Mouse (Mus musculus) lung, embryonic 14.5 days (tissue): ENCODE results near the gene Nfix. TPM values are rescaled to one million over a fixed set of nuclear protein-coding genes. Genes with fewer than 3 reads are reported as not detected.

Source experiments
- ATAC-seq: fragments of 200-750 bp; cut with Nextera tagmentation; 2 replicates; pipeline ENCODE4 v1.8.0; 2017; ENCODE audit warnings: mild to moderate bottlenecking, moderate TSS enrichment, moderate library complexity; ENCODE audit not compliant: insufficient read depth
- DNase-seq: peaks from one replicate; pipeline ENCODE4 v3.0.0-alpha.2; 2015
- H3K27ac ChIP-seq: fragments of 300-500 bp; sonication (generic); 2 replicates; pipeline ENCODE4 v1.5.1; 2014; ENCODE audit warnings: low read depth, mild to moderate bottlenecking, moderate library complexity
- H3K27me3 ChIP-seq: fragments of 300-500 bp; sonication (generic); 2 replicates; pipeline ENCODE4 v1.6.1; 2014; ENCODE audit warnings: low read length, control low read depth; ENCODE audit not compliant: insufficient read depth
- H3K36me3 ChIP-seq: fragments of 300-500 bp; sonication (generic); 2 replicates; pipeline ENCODE4 v1.6.1; 2014; ENCODE audit warnings: control low read depth; ENCODE audit not compliant: insufficient read depth
- H3K4me1 ChIP-seq: fragments of 300-500 bp; sonication (generic); 2 replicates; pipeline ENCODE4 v1.6.1; 2014; ENCODE audit warnings: antibody characterized with exemption, control low read depth; ENCODE audit not compliant: insufficient read depth
- H3K4me2 ChIP-seq: fragments of 300-500 bp; sonication (generic); 2 replicates; pipeline ENCODE4 v1.6.1; 2014; ENCODE audit warnings: mild to moderate bottlenecking
- H3K4me3 ChIP-seq: fragments of 300-500 bp; sonication (generic); 2 replicates; pipeline ENCODE4 v1.5.1; 2014; ENCODE audit warnings: low read depth, low read length
- H3K9ac ChIP-seq: fragments of 300-500 bp; sonication (generic); 2 replicates; pipeline ENCODE4 v1.6.1; 2014
- H3K9me3 ChIP-seq: fragments of 300-500 bp; sonication (generic); 2 replicates; pipeline ENCODE4 v1.6.1; 2016; ENCODE audit warnings: low read depth, low read length, control low read depth
- CTCF ChIP-seq: IDR thresholded peaks from 2 replicates; pipeline ENCODE4 v1.5.1; 2016; ENCODE audit warnings: antibody characterized with exemption, low read depth
- WGBS: fragments of 180-500 bp; shearing (Covaris S2); extraction: QIAGEN DNeasy Blood & Tissue Kit; methylation state at CpG from one replicate; pipeline ENCODE4 v1.1.7; 2014; 5-methylcytosine and 5-hydroxymethylcytosine counted together
- polyA plus RNA-seq: library from polyadenylated mRNA; unstranded; fragments of >200 nt; fragmentation: Nextera tagmentation; extraction: Ambion mirVana; gene quantifications from 2 replicates; pipeline ENCODE4 v1.2.1, GENCODE M21; 2014

Gene Nfix
- polyA plus RNA-seq, 1 experiment from 2014 or later: 42.3 TPM

DNA sequence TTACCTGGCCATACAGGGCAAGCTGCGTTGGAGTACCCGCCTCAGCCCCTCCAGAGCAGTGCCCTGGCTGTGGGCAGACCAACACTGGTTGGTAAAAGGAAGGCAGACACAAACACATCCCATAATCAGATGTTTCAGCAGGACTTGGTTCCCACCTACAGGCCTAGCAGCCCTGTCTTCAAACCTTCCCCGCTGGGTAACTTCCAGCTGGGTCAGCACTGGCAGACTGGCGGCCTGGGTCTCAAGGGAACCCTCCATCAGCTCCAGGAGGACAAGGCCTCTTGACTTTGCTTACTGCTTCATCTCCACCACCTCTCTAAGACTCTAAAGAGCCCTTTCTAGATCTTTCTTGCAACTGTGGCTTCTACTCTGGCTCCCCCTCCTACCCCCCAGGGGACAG, 63.6 kb downstream of the Nfix start:
- 83% methylated on average over 4 of the region's 4 CpGs for WGBS
- ATAC-seq: no peak
- Histone ChIP-seq H3K4me2 (no peak overlapping the region), H3K9me3 (no peaks in the 10 kb centered on the region), H3K4me1 (peaks cover 63% of the 10 kb centered on the region), H3K4me3 (no peak overlapping the region), H3K36me3 (0 out of 2 replicates have a peak, but pooled peaks cover 10% of the 10 kb centered on the region), H3K9ac (no peak overlapping the region), H3K27me3 (no peaks in the 10 kb centered on the region), H3K27ac (no peak overlapping the region)
- TF ChIP-seq CTCF: no peak
- no peak for DNase-seq

- Histone ChIP-seq H3K36me3 (0 out of 2 replicates have a peak, but pooled peaks cover 10% of the 10 kb centered on the region), H3K27ac (no peak overlapping the region), H3K4me3 (no peak overlapping the region), H3K9ac (no peak overlapping the region), H3K4me2 (no peak overlapping the region), H3K27me3 (no peaks in the 10 kb centered on the region), H3K9me3 (no peaks in the 10 kb centered on the region), H3K4me1 (peaks cover 64% of the 10 kb centered on the region)
- WGBS: 56% methylated on average over 2 of the region's 2 CpGs
- DNase-seq (no peak), ATAC-seq (no peak)
- TF ChIP-seq CTCF: no peak
Observed at GRCm38 (mm10) chr8:84735597-84735996, 64.5 kb downstream of the Nfix start.

DNA sequence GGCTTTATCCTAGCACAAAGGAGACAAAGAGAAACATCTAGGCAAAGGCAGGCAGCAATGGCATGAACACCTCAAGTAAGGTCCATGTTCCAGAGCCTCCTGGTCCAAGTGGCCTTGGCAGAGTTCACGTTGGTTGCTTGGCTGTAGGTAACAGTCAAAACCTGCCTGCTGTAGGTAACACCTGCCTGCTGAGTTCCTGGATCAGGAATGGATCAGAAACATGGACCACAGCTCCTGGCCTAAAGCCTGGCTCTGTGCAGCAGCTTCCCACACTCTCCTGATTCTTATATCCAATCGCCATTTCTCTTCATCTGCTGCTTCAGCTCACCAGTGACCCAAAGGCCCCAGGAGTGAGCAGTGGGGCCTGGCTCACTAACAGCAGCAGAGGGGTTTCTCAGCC, 65.5 kb downstream of the Nfix start:
- Histone ChIP-seq H3K36me3 (0 out of 2 replicates have a peak, but pooled peaks cover 10% of the 10 kb centered on the region), H3K9ac (no peak overlapping the region), H3K27me3 (no peaks in the 10 kb centered on the region), H3K9me3 (no peaks in the 10 kb centered on the region), H3K27ac (no peak overlapping the region), H3K4me1 (peaks cover 60% of the 10 kb centered on the region), H3K4me2 (no peak overlapping the region), H3K4me3 (no peak overlapping the region)
- ATAC-seq (no peak), DNase-seq (no peak)
- no peak for TF ChIP-seq CTCF
- 74% methylated on average over 2 of the region's 2 CpGs for WGBS

DNA sequence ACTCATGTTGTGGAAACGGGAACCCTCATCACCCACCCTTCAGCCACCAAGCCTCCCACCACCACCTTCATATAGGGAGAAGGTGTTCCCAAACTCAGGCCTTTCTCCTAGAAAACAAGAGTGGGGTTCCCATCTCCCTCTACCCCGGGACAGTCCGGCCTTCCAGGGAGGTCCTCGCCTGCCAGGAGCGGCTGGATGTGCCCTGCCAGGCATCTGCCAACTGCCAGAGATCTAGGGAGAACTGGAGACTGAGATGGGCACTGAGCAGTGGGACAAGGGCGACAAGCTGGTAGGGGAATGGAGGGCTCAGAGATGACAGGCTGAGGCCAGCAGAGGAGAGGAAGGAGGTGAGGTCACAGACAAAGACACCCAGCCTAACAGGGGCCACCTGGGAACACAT, 66.2 kb downstream of the Nfix start:
- no peak for TF ChIP-seq CTCF
- no peak for DNase-seq
- Histone ChIP-seq H3K4me2 (no peak overlapping the region), H3K9ac (no peak overlapping the region), H3K4me3 (no peak overlapping the region), H3K4me1 (peaks cover 54% of the 10 kb centered on the region), H3K9me3 (no peaks in the 10 kb centered on the region), H3K27me3 (no peaks in the 10 kb centered on the region), H3K27ac (no peak overlapping the region), H3K36me3 (0 out of 2 replicates have a peak, but pooled peaks cover 10% of the 10 kb centered on the region)
- ATAC-seq: no peak
- 88% methylated on average over 6 of the region's 6 CpGs for WGBS

GRCm38 (mm10) chr8:84732996-84733395, 67.1 kb downstream of the Nfix start:
- TF ChIP-seq CTCF: no peak
- no peak for ATAC-seq
- 36% methylated on average over 6 of the region's 6 CpGs for WGBS

DNA sequence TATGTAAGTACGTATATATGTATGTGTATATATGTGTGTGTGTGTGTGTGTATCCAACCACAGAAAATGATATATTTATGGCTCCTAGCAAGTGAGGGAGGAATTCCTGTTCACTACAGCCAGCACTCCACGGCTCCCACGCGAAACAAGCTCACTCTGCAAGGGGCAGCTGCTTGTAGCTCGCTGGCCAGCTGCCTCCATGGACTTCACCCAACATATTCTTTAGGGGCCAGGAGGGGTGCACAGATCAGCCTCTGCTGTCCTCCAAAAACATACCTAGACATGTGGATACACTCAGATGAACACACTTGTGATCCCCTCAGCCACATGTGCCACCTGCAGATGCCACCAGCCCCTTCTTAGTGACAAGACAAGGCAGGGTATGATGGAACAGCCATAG, 67.6 kb downstream of the Nfix start:
- H3K9ac ChIP-seq: peak overlapping the region; percentile 32
- no peak for TF ChIP-seq CTCF
- ATAC-seq: no peak
- H3K27me3 ChIP-seq: no peaks in the 10 kb centered on the region
- H3K4me2 ChIP-seq: no peak overlapping the region
- H3K36me3 ChIP-seq: peaks cover 13% of the 10 kb centered on the region; the same call in 1 of the 2 replicates
- H3K27ac ChIP-seq: peak overlapping the region; percentile 55; the same call in 1 of the 2 replicates
- H3K9me3 ChIP-seq: no peaks in the 10 kb centered on the region
- no peak overlapping the region for H3K4me3 ChIP-seq
- H3K4me1 ChIP-seq: peaks cover 45% of the 10 kb centered on the region
- WGBS: 45% methylated on average over 5 of the region's 5 CpGs
- DNase-seq: no peak

More at GRCm38 (mm10) chr8:84732996-84733395, 67.1 kb downstream of the Nfix start:
- Histone ChIP-seq H3K9ac (peak overlapping the region; percentile 32), H3K36me3 (0 out of 2 replicates have a peak, but pooled peaks cover 10% of the 10 kb centered on the region), H3K9me3 (no peaks in the 10 kb centered on the region), H3K4me1 (peaks cover 49% of the 10 kb centered on the region), H3K4me3 (no peak overlapping the region), H3K27ac (peak overlapping the region; percentile 55; the same call in 1 of the 2 replicates), H3K27me3 (no peaks in the 10 kb centered on the region), H3K4me2 (no peak overlapping the region)
- no peak for DNase-seq

DNA sequence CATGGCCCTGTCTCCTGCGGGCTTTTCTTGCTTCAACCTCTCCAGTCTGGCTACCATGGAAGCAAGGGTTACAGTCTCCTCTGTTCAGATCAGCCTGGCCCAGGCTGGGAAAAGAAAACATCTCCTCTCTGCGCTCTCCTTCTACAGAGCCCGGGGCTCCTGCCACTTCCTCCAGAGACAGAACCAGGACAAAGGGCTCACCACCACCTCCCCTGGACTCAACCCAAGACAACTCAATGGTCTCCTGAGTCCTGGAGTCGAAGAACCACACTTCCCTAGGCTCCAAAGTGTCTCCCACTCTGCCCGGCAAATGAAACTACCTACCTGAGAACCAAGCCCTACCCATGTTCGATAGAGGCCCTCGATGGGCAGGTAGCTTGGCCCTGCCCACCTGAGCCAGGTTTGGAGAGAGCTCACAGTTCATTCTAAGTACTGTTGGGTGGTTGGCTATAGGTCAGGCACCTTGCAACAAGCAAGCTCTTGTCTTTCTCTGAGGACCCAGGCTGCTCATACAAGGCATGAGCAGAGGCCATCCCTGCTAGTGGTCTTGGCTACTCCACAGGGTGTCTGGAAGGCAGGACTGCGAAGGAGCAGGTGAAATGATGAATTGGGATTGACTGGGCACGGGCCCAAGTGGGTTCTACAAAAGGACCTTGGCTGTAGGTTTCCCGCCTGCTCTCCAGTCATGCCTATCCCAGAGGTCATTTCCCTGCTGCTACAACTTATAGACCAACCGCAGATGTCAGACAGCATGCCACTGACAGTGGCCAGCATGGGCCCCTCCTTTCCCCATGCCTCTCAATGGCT, 68.6 kb downstream of the Nfix start:
- peak overlapping the region; percentile 89 for H3K27ac ChIP-seq
- H3K36me3 ChIP-seq: peaks cover 22% of the 10 kb centered on the region
- no peak overlapping the region for H3K4me3 ChIP-seq
- DNase-seq (no peak), ATAC-seq (no peak)
- no peaks in the 10 kb centered on the region for H3K27me3 ChIP-seq
- TF ChIP-seq CTCF: no peak
- 51% methylated on average over 11 of the region's 11 CpGs for WGBS
- H3K9me3 ChIP-seq: no peaks in the 10 kb centered on the region
- H3K4me1 ChIP-seq: peaks cover 44% of the 10 kb centered on the region
- peak overlapping the region; percentile 29; the same call in 1 of the 2 replicates for H3K4me2 ChIP-seq
- no peak overlapping the region for H3K9ac ChIP-seq
